Mouse (Mus musculus): Measurements from ENCODE around the gene Mrpl50.

The Mrpl50 gene

DNA sequence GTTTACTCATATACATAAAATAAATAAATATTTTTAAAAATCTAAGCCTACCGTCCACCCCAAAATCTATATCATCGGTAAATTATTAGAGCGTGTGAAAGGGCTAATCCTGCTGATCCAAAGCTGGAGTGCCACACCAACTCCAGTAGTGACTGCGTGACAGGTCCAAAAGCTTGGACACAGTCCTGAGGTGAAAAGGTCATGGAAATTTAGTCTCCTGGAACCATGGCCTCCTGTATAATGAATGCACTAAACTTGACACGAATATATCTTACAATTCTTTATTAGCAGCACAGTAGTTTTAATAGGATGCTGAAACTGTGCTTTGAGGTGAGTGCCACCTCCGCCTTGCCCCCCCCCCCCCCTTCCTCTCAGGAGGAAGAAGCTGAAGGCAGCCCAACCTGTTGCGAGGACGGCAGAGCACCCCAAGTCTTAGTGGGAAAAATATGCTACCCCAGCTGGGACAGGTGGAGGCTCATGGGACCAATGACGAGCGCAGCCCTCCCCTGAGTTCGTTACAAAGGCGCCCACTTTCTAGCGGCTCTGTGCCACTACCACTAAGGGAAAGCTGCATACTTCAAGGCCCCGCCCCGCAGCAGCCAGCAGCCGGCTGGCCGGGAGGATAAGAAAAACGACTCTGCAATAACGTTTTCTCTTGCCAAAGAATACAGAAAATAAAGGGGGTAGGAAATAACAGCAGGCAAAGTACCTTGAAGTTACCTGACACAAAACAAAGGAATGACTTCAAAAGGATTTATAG, 42.6 kb downstream of the Mrpl50 start:
- no peak for DNase-seq (ENCODE audit: low read depth, low spot score)
- Histone ChIP-seq H3K27me3 (ENCODE audit: control insufficient read depth, insufficient read depth, low read length, poor library complexity, severe bottlenecking) (no peaks in the 10 kb centered on the region), H3K36me3 (ENCODE audit: control insufficient read depth, insufficient read depth, low read length, poor library complexity, severe bottlenecking) (no peaks in the 10 kb centered on the region)

DNA sequence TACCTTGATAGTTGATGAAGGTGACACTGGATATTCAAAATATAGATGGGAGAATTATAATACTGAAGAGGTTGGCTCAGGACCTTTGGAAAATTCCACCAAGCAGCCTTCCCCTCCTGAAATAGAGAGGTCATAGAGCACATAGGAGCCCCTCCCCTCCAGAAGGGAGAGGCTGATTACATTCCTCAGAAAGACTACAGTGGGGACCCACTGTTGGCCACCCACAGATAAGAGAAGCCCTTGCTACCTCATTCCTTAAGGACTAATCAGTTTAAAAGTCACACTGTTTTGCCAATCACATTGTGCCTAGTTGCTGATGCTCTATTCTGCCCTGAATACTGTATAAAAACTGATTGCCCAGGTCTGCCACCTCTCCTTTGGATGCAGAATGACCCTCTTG, 46.3 kb downstream of the Mrpl50 start:
- H3K36me3 ChIP-seq (ENCODE audit: control insufficient read depth, insufficient read depth, low read length, poor library complexity, severe bottlenecking) = no peaks in the 10 kb centered on the region
- no peaks in the 10 kb centered on the region for H3K27me3 ChIP-seq (ENCODE audit: control insufficient read depth, insufficient read depth, low read length, poor library complexity, severe bottlenecking)
- no peak for DNase-seq (ENCODE audit: low read depth, low spot score)

DNA sequence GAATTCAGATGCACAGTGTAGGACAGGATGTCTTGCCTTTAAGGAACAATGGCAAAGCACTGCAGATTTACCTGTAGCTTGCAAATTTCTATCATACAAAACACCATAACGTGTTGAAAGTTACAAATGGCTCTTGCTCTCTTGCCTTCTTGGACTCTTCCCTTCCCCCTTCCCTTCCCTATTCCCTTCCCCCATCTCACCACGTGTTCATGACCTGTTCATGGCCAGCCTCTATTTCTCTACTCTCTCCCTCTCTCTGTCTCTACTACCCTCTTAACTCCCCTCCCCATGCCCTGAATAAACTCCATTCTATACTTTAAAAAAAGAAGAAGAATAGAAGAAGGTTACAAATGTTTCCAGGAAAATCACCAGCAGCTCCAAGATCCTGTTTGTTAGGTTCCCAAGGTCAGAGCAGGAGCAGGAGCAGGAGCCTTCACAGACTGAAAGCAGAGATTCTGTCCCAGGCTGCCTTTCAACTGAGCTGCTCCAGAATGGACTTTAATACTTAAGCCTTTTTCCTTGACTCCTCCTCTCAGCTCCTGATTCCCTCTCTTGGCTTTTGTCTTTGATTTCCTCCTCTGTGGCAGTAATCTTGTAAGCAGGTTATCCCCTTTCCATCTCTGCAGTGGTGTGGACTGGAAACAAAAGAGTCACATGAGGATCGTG, 47.3 kb downstream of the Mrpl50 start, which contains the start of gene Acnat1:
TSS of gene Acnat1 (minus strand) at position 478 of the 666 bp plus-strand sequence.
- no peak for DNase-seq (ENCODE audit: low read depth, low spot score)

DNA sequence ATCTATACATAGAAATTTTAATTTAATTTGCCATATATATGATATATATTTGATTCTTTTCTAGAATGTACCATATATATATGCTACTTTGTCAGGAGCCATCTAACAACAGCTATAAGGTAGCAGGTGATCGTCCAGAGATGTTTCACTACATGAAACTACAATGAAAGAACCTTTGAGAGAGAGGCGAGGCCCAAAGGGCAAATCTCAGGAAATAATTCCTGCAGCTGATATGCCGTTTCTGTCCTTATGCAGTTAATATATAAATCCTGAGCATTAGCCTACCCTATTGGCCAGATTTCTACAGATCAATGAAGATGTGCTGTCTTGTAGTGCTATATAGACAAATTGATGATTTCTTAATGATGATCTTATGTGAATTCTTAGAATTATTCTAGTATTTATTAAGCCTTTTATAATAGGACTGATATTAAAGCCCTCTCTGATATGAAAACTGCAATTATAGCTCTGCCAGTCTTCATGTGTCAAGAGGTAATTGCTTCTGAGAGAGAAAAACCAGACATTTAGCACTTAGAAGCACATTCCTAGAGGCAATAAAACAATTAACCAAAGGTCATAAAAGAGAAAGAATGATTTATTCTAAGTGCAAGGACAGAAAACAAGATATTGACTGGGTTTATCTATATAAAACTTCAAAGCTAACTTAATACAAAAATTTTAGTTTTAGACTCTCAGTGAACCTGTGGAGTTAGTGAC, 51.3 kb downstream of the Mrpl50 start:
- no peaks in the 10 kb centered on the region for H3K36me3 ChIP-seq (ENCODE audit: control insufficient read depth, insufficient read depth, low read length, poor library complexity, severe bottlenecking)
- DNase-seq (ENCODE audit: low read depth, low spot score) = no peak

More for the DNA sequence above, 47.3 kb downstream of the Mrpl50 start, which contains the start of gene Acnat1:
- H3K27me3 ChIP-seq (ENCODE audit: control insufficient read depth, insufficient read depth, low read length, poor library complexity, severe bottlenecking) = no peaks in the 10 kb centered on the region
- H3K36me3 ChIP-seq (ENCODE audit: control insufficient read depth, insufficient read depth, low read length, poor library complexity, severe bottlenecking) = no peaks in the 10 kb centered on the region

GRCm38 (mm10) chr4:49467360-49467759, 53.5 kb downstream of the Mrpl50 start:
- no peaks in the 10 kb centered on the region for H3K27me3 ChIP-seq (ENCODE audit: control insufficient read depth, insufficient read depth, low read length, poor library complexity, severe bottlenecking)
- no peak for DNase-seq (ENCODE audit: low read depth, low spot score)
- no peaks in the 10 kb centered on the region for H3K36me3 ChIP-seq (ENCODE audit: control insufficient read depth, insufficient read depth, low read length, poor library complexity, severe bottlenecking)

More for the DNA sequence above, 51.3 kb downstream of the Mrpl50 start:
- no peaks in the 10 kb centered on the region for H3K27me3 ChIP-seq (ENCODE audit: control insufficient read depth, insufficient read depth, low read length, poor library complexity, severe bottlenecking)
